Mouse (Mus musculus) brown adipose tissue, adult 24 weeks (tissue): ENCODE measurements at regions not wholly inside any gene's neighbourhood (a gene's known extent, or its start where the extent isn't known, plus 50 kb on each side); places are given as distances from the start of the nearest gene placed in this dataset.
A peak's percentile ranks its signal among the peaks of the same experiment; 100 is the strongest.

ENCODE experiments used
- H3K27ac ChIP-seq: fragments of 200-500 bp; replicated peaks from 2 replicates; pipeline ENCODE4 v1.5.1; 2012; ENCODE audit warnings: low read depth, mild to moderate bottlenecking, low read length
- H3K4me1 ChIP-seq: fragments of 200-500 bp; 2 replicates; pipeline ENCODE4 v1.6.1; 2012; ENCODE audit warnings: low read length, mixed read lengths; ENCODE audit not compliant: control insufficient read depth, insufficient read depth, insufficient read length
- H3K4me3 ChIP-seq: fragments of 200-500 bp; 2 replicates; pipeline ENCODE4 v1.5.1; 2012; ENCODE audit warnings: low read depth, mild to moderate bottlenecking, low read length, moderate library complexity; ENCODE audit not compliant: insufficient read depth

- no peak overlapping the region for H3K27ac ChIP-seq
- H3K4me1 ChIP-seq, result no peaks in the 10 kb centered on the region
- no peak overlapping the region for H3K4me3 ChIP-seq
These were observed 267.3 kb upstream of the Lyplal1 start for GRCm38 (mm10) chr1:186384440-186384839.

- no peak overlapping the region for H3K27ac ChIP-seq
- no peaks in the 10 kb centered on the region for H3K4me1 ChIP-seq
- no peak overlapping the region for H3K4me3 ChIP-seq
These were observed 266.3 kb upstream of the Lyplal1 start for GRCm38 (mm10) chr1:186383453-186383852.

- no peaks in the 10 kb centered on the region for H3K4me1 ChIP-seq
- H3K27ac ChIP-seq, result no peak overlapping the region
- no peak overlapping the region for H3K4me3 ChIP-seq
These were observed 265.9 kb upstream of the Lyplal1 start for GRCm38 (mm10) chr1:186383006-186383405.

- no peaks in the 10 kb centered on the region for H3K4me1 ChIP-seq
- H3K4me3 ChIP-seq, result no peak overlapping the region
- no peak overlapping the region for H3K27ac ChIP-seq
These were observed 263.1 kb upstream of the Lyplal1 start for GRCm38 (mm10) chr1:186379938-186380847.

GRCm38 (mm10) chr1:186376906-186377623 is 260.0 kb upstream of the Lyplal1 start:
- Histone ChIP-seq H3K4me3 (no peak overlapping the region), H3K4me1 (no peaks in the 10 kb centered on the region), H3K27ac (no peak overlapping the region)

GRCm38 (mm10) chr1:186374009-186374649 is 257.0 kb upstream of the Lyplal1 start:
- Histone ChIP-seq H3K4me1 (no peaks in the 10 kb centered on the region), H3K4me3 (no peak overlapping the region), H3K27ac (no peak overlapping the region)

- H3K27ac ChIP-seq, result no peak overlapping the region
- H3K4me3 ChIP-seq, result no peak overlapping the region
- no peaks in the 10 kb centered on the region for H3K4me1 ChIP-seq
These were observed 256.3 kb upstream of the Lyplal1 start for GRCm38 (mm10) chr1:186373386-186373785.

- Histone ChIP-seq H3K4me1 (no peaks in the 10 kb centered on the region), H3K27ac (no peak overlapping the region), H3K4me3 (no peak overlapping the region)
These were observed 255.8 kb upstream of the Lyplal1 start for GRCm38 (mm10) chr1:186372770-186373353.

- H3K4me3 ChIP-seq, result no peak overlapping the region
- H3K4me1 ChIP-seq, result no peaks in the 10 kb centered on the region
- H3K27ac ChIP-seq, result no peak overlapping the region
These were observed 246.2 kb upstream of the Lyplal1 start for GRCm38 (mm10) chr1:186363356-186363755.

GRCm38 (mm10) chr1:186358011-186358670 is 241.0 kb upstream of the Lyplal1 start:
- H3K4me3 ChIP-seq, result peak overlapping the region; percentile 42

GRCm38 (mm10) chr1:186354742-186355141 is 237.6 kb upstream of the Lyplal1 start:
- H3K27ac ChIP-seq, result no peak overlapping the region
- no peaks in the 10 kb centered on the region for H3K4me1 ChIP-seq
- no peak overlapping the region for H3K4me3 ChIP-seq

More at GRCm38 (mm10) chr1:186358011-186358670, 241.0 kb upstream of the Lyplal1 start:
- Histone ChIP-seq H3K4me1 (no peaks in the 10 kb centered on the region), H3K27ac (no peak overlapping the region)

- H3K4me1 ChIP-seq, result no peaks in the 10 kb centered on the region
- H3K4me3 ChIP-seq, result no peak overlapping the region
- H3K27ac ChIP-seq, result no peak overlapping the region
These were observed 237.0 kb upstream of the Lyplal1 start for GRCm38 (mm10) chr1:186354072-186354471.

GRCm38 (mm10) chr1:186350381-186350780 is 233.3 kb upstream of the Lyplal1 start:
- Histone ChIP-seq H3K4me3 (no peak overlapping the region), H3K27ac (no peak overlapping the region), H3K4me1 (no peaks in the 10 kb centered on the region)

- Histone ChIP-seq H3K4me3 (no peak overlapping the region), H3K27ac (no peak overlapping the region), H3K4me1 (no peaks in the 10 kb centered on the region)
These were observed 232.9 kb upstream of the Lyplal1 start for GRCm38 (mm10) chr1:186349966-186350365.
